Mouse (Mus musculus): ENCODE results near the gene Pitpnm3. TPM values are rescaled to one million over a fixed set of nuclear protein-coding genes. Genes with fewer than 3 reads are reported as not detected.

The Pitpnm3 gene
- polyA plus RNA-seq, 1 experiment from 2014 or later, result 0.19 TPM

- H3K36me3 ChIP-seq, result no peaks in the 10 kb centered on the region
- WGBS (ENCODE audit: insufficient replicate concordance), result 57% methylated on average over 13 of the region's 13 CpGs
- no peak overlapping the region for H3K9ac ChIP-seq
- 0 out of 2 replicates have a peak, but pooled peaks cover 7% of the 10 kb centered on the region for H3K9me3 ChIP-seq (replicated peaks)
- no peak overlapping the region for H3K4me3 ChIP-seq
- H3K27ac ChIP-seq, result no peak overlapping the region
- no peaks in the 10 kb centered on the region for H3K4me1 ChIP-seq
- peaks cover 7% of the 10 kb centered on the region; the same call in 1 of the 2 replicates for H3K27me3 ChIP-seq (replicated peaks)
- H3K4me2 ChIP-seq, result no peak overlapping the region
- no peak for ATAC-seq
Measured at GRCm38 (mm10) chr11:72061093-72061620, 74.4 kb downstream of the Pitpnm3 start.

- Histone ChIP-seq H3K9me3 (replicated peaks) (0 out of 2 replicates have a peak, but pooled peaks cover 7% of the 10 kb centered on the region), H3K4me2 (no peak overlapping the region), H3K9ac (no peak overlapping the region), H3K4me1 (no peaks in the 10 kb centered on the region), H3K4me3 (no peak overlapping the region), H3K36me3 (no peaks in the 10 kb centered on the region), H3K27ac (no peak overlapping the region), H3K27me3 (replicated peaks) (peaks cover 7% of the 10 kb centered on the region; the same call in 1 of the 2 replicates)
- no peak for ATAC-seq
- WGBS (ENCODE audit: insufficient replicate concordance), result 53% methylated on average over 9 of the region's 9 CpGs
Measured at GRCm38 (mm10) chr11:72060416-72060815, 75.2 kb downstream of the Pitpnm3 start.

- ATAC-seq, result no peak
- 40% methylated on average over 3 of the region's 3 CpGs for WGBS (ENCODE audit: insufficient replicate concordance)
- peaks cover 19% of the 10 kb centered on the region for H3K27me3 ChIP-seq (replicated peaks)
- H3K36me3 ChIP-seq, result no peaks in the 10 kb centered on the region
- H3K9ac ChIP-seq, result no peak overlapping the region
- no peaks in the 10 kb centered on the region for H3K9me3 ChIP-seq (replicated peaks)
- H3K27ac ChIP-seq, result no peak overlapping the region
- H3K4me3 ChIP-seq, result no peak overlapping the region
- H3K4me2 ChIP-seq, result no peak overlapping the region
- no peaks in the 10 kb centered on the region for H3K4me1 ChIP-seq
Measured at GRCm38 (mm10) chr11:72057166-72057565, 78.4 kb downstream of the Pitpnm3 start.

GRCm38 (mm10) chr11:72055176-72055575 lies 80.4 kb downstream of the Pitpnm3 start:
- no peak overlapping the region for H3K4me2 ChIP-seq
- H3K27ac ChIP-seq, result no peak overlapping the region
- 55% methylated on average over 2 of the region's 2 CpGs for WGBS (ENCODE audit: insufficient replicate concordance)
- H3K36me3 ChIP-seq, result no peaks in the 10 kb centered on the region
- H3K4me1 ChIP-seq, result no peaks in the 10 kb centered on the region
- H3K4me3 ChIP-seq, result no peak overlapping the region
- ATAC-seq, result no peak
- no peak overlapping the region for H3K9ac ChIP-seq
- H3K9me3 ChIP-seq (replicated peaks), result no peaks in the 10 kb centered on the region
- peaks cover 39% of the 10 kb centered on the region for H3K27me3 ChIP-seq (replicated peaks)

GRCm38 (mm10) chr11:72052636-72053035 lies 82.9 kb downstream of the Pitpnm3 start:
- Histone ChIP-seq H3K9me3 (replicated peaks) (no peaks in the 10 kb centered on the region), H3K36me3 (no peaks in the 10 kb centered on the region), H3K9ac (no peak overlapping the region), H3K4me3 (no peak overlapping the region), H3K4me2 (no peak overlapping the region), H3K4me1 (no peaks in the 10 kb centered on the region), H3K27me3 (replicated peaks) (peaks cover 52% of the 10 kb centered on the region), H3K27ac (no peak overlapping the region)
- WGBS (ENCODE audit: insufficient replicate concordance), result 8% methylated on average over 5 of the region's 5 CpGs
- ATAC-seq, result no peak

- peaks cover 52% of the 10 kb centered on the region for H3K27me3 ChIP-seq (replicated peaks)
- 38% methylated on average over 3 of the region's 3 CpGs for WGBS (ENCODE audit: insufficient replicate concordance)
- no peak overlapping the region for H3K4me3 ChIP-seq
- no peaks in the 10 kb centered on the region for H3K36me3 ChIP-seq
- H3K4me1 ChIP-seq, result no peaks in the 10 kb centered on the region
- no peaks in the 10 kb centered on the region for H3K9me3 ChIP-seq (replicated peaks)
- H3K4me2 ChIP-seq, result no peak overlapping the region
- no peak for ATAC-seq
- H3K27ac ChIP-seq, result no peak overlapping the region
- no peak overlapping the region for H3K9ac ChIP-seq
Measured at GRCm38 (mm10) chr11:72052221-72052620, 83.4 kb downstream of the Pitpnm3 start.

GRCm38 (mm10) chr11:72050895-72051858 lies 84.4 kb downstream of the Pitpnm3 start:
- Histone ChIP-seq H3K4me2 (peak overlapping the region; percentile 63), H3K9ac (peak overlapping the region; percentile 3; the same call in 1 of the 2 replicates), H3K9me3 (replicated peaks) (no peaks in the 10 kb centered on the region), H3K4me1 (0 out of 2 replicates have a peak, but pooled peaks cover 6% of the 10 kb centered on the region), H3K27ac (no peak overlapping the region), H3K36me3 (peaks cover 5% of the 10 kb centered on the region; the same call in 1 of the 2 replicates), H3K27me3 (replicated peaks) (peaks cover 52% of the 10 kb centered on the region), H3K4me3 (peak overlapping the region; percentile 29)
- no peak for ATAC-seq
- WGBS (ENCODE audit: insufficient replicate concordance), result 5% methylated on average over 41 of the region's 45 CpGs

- Histone ChIP-seq H3K36me3 (peaks cover 13% of the 10 kb centered on the region; the same call in 1 of the 2 replicates), H3K4me1 (0 out of 2 replicates have a peak, but pooled peaks cover 6% of the 10 kb centered on the region), H3K9me3 (replicated peaks) (no peaks in the 10 kb centered on the region), H3K4me2 (peak overlapping the region; percentile 63), H3K4me3 (peak overlapping the region; percentile 29), H3K9ac (no peak overlapping the region), H3K27ac (no peak overlapping the region), H3K27me3 (replicated peaks) (peaks cover 52% of the 10 kb centered on the region)
- WGBS (ENCODE audit: insufficient replicate concordance), result 21% methylated on average over 14 of the region's 14 CpGs
- no peak; the same call in 1 of the 2 replicates for ATAC-seq
Measured at GRCm38 (mm10) chr11:72050168-72050894, 85.2 kb downstream of the Pitpnm3 start.

GRCm38 (mm10) chr11:72049171-72049759 lies 86.3 kb downstream of the Pitpnm3 start:
- H3K27me3 ChIP-seq (replicated peaks), result peaks cover 52% of the 10 kb centered on the region
- no peak overlapping the region for H3K4me3 ChIP-seq
- 0 out of 2 replicates have a peak, but pooled peaks cover 6% of the 10 kb centered on the region for H3K4me1 ChIP-seq
- H3K9me3 ChIP-seq (replicated peaks), result no peaks in the 10 kb centered on the region
- peaks cover 17% of the 10 kb centered on the region; the same call in 1 of the 2 replicates for H3K36me3 ChIP-seq
- ATAC-seq, result no peak
- no peak overlapping the region for H3K4me2 ChIP-seq
- H3K9ac ChIP-seq, result no peak overlapping the region
- H3K27ac ChIP-seq, result no peak overlapping the region
- 58% methylated on average over 8 of the region's 8 CpGs for WGBS (ENCODE audit: insufficient replicate concordance)

- Histone ChIP-seq H3K9ac (no peak overlapping the region), H3K36me3 (peaks cover 17% of the 10 kb centered on the region; the same call in 1 of the 2 replicates), H3K9me3 (replicated peaks) (no peaks in the 10 kb centered on the region), H3K4me3 (no peak overlapping the region), H3K4me2 (no peak overlapping the region), H3K4me1 (peaks cover 7% of the 10 kb centered on the region), H3K27me3 (replicated peaks) (peaks cover 49% of the 10 kb centered on the region), H3K27ac (no peak overlapping the region)
- WGBS (ENCODE audit: insufficient replicate concordance), result 52% methylated on average over 6 of the region's 6 CpGs
- no peak for ATAC-seq
Measured at GRCm38 (mm10) chr11:72048730-72049129, 86.8 kb downstream of the Pitpnm3 start.

- 58% methylated on average over 3 of the region's 3 CpGs for WGBS (ENCODE audit: insufficient replicate concordance)
- Histone ChIP-seq H3K9me3 (replicated peaks) (no peaks in the 10 kb centered on the region), H3K4me1 (peaks cover 37% of the 10 kb centered on the region), H3K9ac (no peak overlapping the region), H3K4me2 (no peak overlapping the region), H3K36me3 (peaks cover 17% of the 10 kb centered on the region; the same call in 1 of the 2 replicates), H3K27me3 (replicated peaks) (peaks cover 12% of the 10 kb centered on the region), H3K4me3 (no peak overlapping the region), H3K27ac (no peak overlapping the region)
- ATAC-seq, result no peak
Measured at GRCm38 (mm10) chr11:72044231-72044630, 91.3 kb downstream of the Pitpnm3 start.
